ENCODE assay signal across 8 mouse cellular contexts in the genomic region with DNA sequence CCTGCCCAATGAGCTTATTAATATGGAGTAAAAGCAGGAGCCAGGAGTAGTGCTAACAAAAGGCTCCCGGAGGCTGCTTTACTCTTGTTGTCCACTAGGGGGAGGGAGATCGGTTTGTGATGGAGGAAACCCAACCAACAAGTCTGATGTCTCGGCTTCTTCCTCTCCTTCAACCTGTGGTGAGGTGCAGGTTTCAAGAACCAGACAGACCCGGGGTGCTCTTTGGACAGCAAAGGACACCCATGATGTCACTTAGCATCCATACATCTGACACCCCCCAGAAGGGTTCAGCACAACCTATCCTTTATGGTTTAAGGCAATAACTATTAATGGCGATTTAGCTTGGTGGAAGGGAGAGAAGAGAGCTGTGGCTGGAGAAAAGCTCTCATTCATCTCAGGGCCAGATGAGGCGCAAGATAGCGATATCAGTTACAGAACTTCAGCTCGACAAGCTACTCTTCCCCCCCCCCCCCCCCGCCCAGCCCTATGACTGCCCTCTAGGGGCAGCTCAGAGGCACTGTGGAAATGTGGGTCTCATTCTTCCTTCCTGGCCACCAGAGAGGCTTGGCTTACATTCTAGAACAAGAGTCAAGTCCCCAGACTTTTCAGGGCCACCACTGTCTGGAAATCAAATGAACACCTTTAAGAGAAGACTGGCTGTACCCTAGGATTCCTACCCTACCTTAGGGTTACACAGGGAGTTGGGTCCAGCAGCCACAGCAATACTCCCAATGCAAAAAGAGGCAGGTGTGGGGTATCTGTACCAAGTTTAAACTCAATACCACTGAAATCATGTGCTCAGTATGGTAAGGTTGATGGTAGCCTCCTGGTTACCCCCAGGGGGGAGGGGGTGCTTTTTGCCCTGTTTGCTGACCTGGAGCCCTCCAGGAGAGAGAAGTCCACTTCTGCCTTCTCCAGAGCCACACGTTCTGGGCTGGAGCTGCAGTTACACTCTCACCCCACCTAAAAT. TPM values are rescaled to one million over a fixed set of nuclear protein-coding genes. Genes with fewer than 3 reads are reported as not detected.
DNase-seq lines count a peak whose midpoint lies in the region; ATAC-seq and TF ChIP-seq lines count a peak whose summit lies in the region.

No protein-coding gene starts in this region.

- TF ChIP-seq POLR2A in kidney, adult 2 months (IDR thresholded peaks at IDR 0.05; ENCODE audit: low read depth, low read length): no peak

- H3K9ac ChIP-seq in embryonic facial prominence, embryonic 14.5 days (ENCODE audit: low read depth, low read length): no peak overlapping the region
- no peak overlapping the region for H3K9ac ChIP-seq in hindbrain, embryonic 11.5 days (ENCODE audit: low read depth, low read length)
- H3K9ac ChIP-seq in liver, embryonic 12.5 days: no peak overlapping the region

- 19% methylated on average over 10 of the region's 10 CpGs for WGBS in kidney, adult 2 months
- WGBS in embryonic facial prominence, embryonic 14.5 days: 19% methylated on average over 9 of the region's 10 CpGs
- 24% methylated on average over 9 of the region's 10 CpGs for WGBS in hindbrain, embryonic 11.5 days
- 9% methylated on average over 9 of the region's 10 CpGs for WGBS in liver, embryonic 12.5 days (ENCODE audit: insufficient replicate concordance)

- no peak overlapping the region for H3K4me2 ChIP-seq in embryonic facial prominence, embryonic 14.5 days (ENCODE audit: low read depth, low read length)
- H3K4me2 ChIP-seq in hindbrain, embryonic 11.5 days (replicated peaks; ENCODE audit: low read depth, low read length): no peak overlapping the region
- H3K4me2 ChIP-seq in liver, embryonic 12.5 days: peak overlapping the region; percentile 51

- H3K27me3 ChIP-seq in kidney, adult 2 months (replicated peaks; ENCODE audit: control insufficient read depth, insufficient read depth, low read length): no peaks in the 10 kb centered on the region
- H3K27me3 ChIP-seq in embryonic facial prominence, embryonic 14.5 days (replicated peaks; ENCODE audit: control insufficient read depth, insufficient read depth, low read length): no peaks in the 10 kb centered on the region
- H3K27me3 ChIP-seq in hindbrain, embryonic 11.5 days (ENCODE audit: control insufficient read depth, insufficient read depth, low read length): no peaks in the 10 kb centered on the region
- 0 out of 2 replicates have a peak, but pooled peaks cover 3% of the 10 kb centered on the region for H3K27me3 ChIP-seq in liver, embryonic 12.5 days (replicated peaks)

- H3K4me3 ChIP-seq in kidney, adult 2 months (ENCODE audit: insufficient read depth, low read depth, low read length): no peak overlapping the region
- H3K4me3 ChIP-seq in embryonic facial prominence, embryonic 14.5 days (ENCODE audit: low read depth, low read length): no peak overlapping the region
- no peak overlapping the region for H3K4me3 ChIP-seq in hindbrain, embryonic 11.5 days (ENCODE audit: low read depth, low read length)
- no peak overlapping the region for H3K4me3 ChIP-seq in liver, embryonic 12.5 days

- H3K4me1 ChIP-seq in kidney, adult 2 months (ENCODE audit: control insufficient read depth, insufficient read depth, low read length): no peaks in the 10 kb centered on the region
- H3K4me1 ChIP-seq in embryonic facial prominence, embryonic 14.5 days (ENCODE audit: control insufficient read depth, insufficient read depth, low read length): no peaks in the 10 kb centered on the region; the same call in 1 of the 2 replicates
- no peaks in the 10 kb centered on the region for H3K4me1 ChIP-seq in hindbrain, embryonic 11.5 days (replicated peaks; ENCODE audit: control insufficient read depth, insufficient read depth, low read length)
- H3K4me1 ChIP-seq in liver, embryonic 12.5 days: peaks cover 46% of the 10 kb centered on the region

- DNase-seq in kidney, adult 2 months: peak; percentile 48
- no peak for DNase-seq in kidney, adult 8-10 months
- DNase-seq in NIH3T3 (ENCODE audit: low read depth): peak; percentile 83
- peak; percentile 72 for DNase-seq in embryonic facial prominence, embryonic 14.5 days (ENCODE audit: low spot score)
- DNase-seq in hindbrain, embryonic 11.5 days (ENCODE audit: low spot score): peak; percentile 83
- DNase-seq in naive thymus-derived CD4-positive, alpha-beta T cell, adult 2 months (ENCODE audit: low read depth): peak; percentile 87
- DNase-seq in gastrocnemius, postnatal 25 days: no peak

- no peaks in the 10 kb centered on the region for H3K36me3 ChIP-seq in kidney, adult 2 months (ENCODE audit: control insufficient read depth, insufficient read depth, low read length)
- H3K36me3 ChIP-seq in embryonic facial prominence, embryonic 14.5 days (ENCODE audit: control insufficient read depth, insufficient read depth, low read length): peaks cover 85% of the 10 kb centered on the region
- H3K36me3 ChIP-seq in hindbrain, embryonic 11.5 days (ENCODE audit: control insufficient read depth, insufficient read depth, low read length): peaks cover 6% of the 10 kb centered on the region; the same call in 1 of the 2 replicates
- peaks cover 65% of the 10 kb centered on the region for H3K36me3 ChIP-seq in liver, embryonic 12.5 days

- TF ChIP-seq CTCF in kidney, adult 2 months (conservative IDR thresholded peaks at IDR 0.05; ENCODE audit: insufficient read depth, insufficient read length, low read depth, low read length): peak; percentile 62

- no peaks in the 10 kb centered on the region for H3K9me3 ChIP-seq in embryonic facial prominence, embryonic 14.5 days (ENCODE audit: control insufficient read depth, low read length)
- no peaks in the 10 kb centered on the region for H3K9me3 ChIP-seq in hindbrain, embryonic 11.5 days (ENCODE audit: control insufficient read depth, low read length)
- no peaks in the 10 kb centered on the region for H3K9me3 ChIP-seq in liver, embryonic 12.5 days (replicated peaks)

- H3K27ac ChIP-seq in kidney, adult 2 months (ENCODE audit: insufficient read depth, low read depth, low read length): no peak overlapping the region
- 0 out of 2 replicates have a peak overlapping the region, but pooled peaks have one; percentile 12 for H3K27ac ChIP-seq in embryonic facial prominence, embryonic 14.5 days (replicated peaks; ENCODE audit: low read depth, low read length)
- no peak overlapping the region for H3K27ac ChIP-seq in hindbrain, embryonic 11.5 days (ENCODE audit: low read depth, low read length)
- no peak overlapping the region for H3K27ac ChIP-seq in liver, embryonic 12.5 days

- 0 out of 2 replicates have a peak, but pooled peaks have one; percentile 5 for ATAC-seq in embryonic facial prominence, embryonic 14.5 days (ENCODE audit: low read depth)
- ATAC-seq in hindbrain, embryonic 11.5 days (ENCODE audit: low FRiP score): peak; percentile 49; the same call in 1 of the 2 replicates
- peak; percentile 54 for ATAC-seq in liver, embryonic 12.5 days

RNA-seq across cellular contexts. Expression of a gene that starts 9.6 kb away (rescaled TPM):
- polyA plus RNA-seq in kidney, adult 2 months (2012; rRNA removed): 18.8 and 27.7 TPM in 2 replicates
- polyA plus RNA-seq in embryonic facial prominence, embryonic 14.5 days (2014; fragmentation: Nextera tagmentation; extraction: Ambion mirVana): 757 and 796 TPM in 2 replicates
- polyA plus RNA-seq in hindbrain, embryonic 11.5 days (2014; fragmentation: Nextera tagmentation; extraction: Ambion mirVana): 1,153 and 1,300 TPM in 2 replicates
- 136 and 148 TPM in 2 replicates for polyA plus RNA-seq in liver, embryonic 12.5 days (2016; fragmentation: Nextera tagmentation; extraction: Ambion mirVana)
- 10 to 100 TPM; 17.1 to 35.7 TPM for total RNA-seq in gastrocnemius, postnatal 25 days (2021)

RNA-seq across cellular contexts. Expression of a gene that starts 33.1 kb away (rescaled TPM):
- 2.4 and 3.0 TPM in 2 replicates for polyA plus RNA-seq in kidney, adult 2 months (2012; rRNA removed)
- polyA plus RNA-seq in embryonic facial prominence, embryonic 14.5 days (2014; fragmentation: Nextera tagmentation; extraction: Ambion mirVana): 1.8 and 3.3 TPM in 2 replicates
- 5.8 and 6.4 TPM in 2 replicates for polyA plus RNA-seq in hindbrain, embryonic 11.5 days (2014; fragmentation: Nextera tagmentation; extraction: Ambion mirVana)
- 1.5 and 2.0 TPM in 2 replicates for polyA plus RNA-seq in liver, embryonic 12.5 days (2016; fragmentation: Nextera tagmentation; extraction: Ambion mirVana)
- 10 to 100 TPM; 40.9 to 48.8 TPM for total RNA-seq in gastrocnemius, postnatal 25 days (2021)

Comparison
In these comparisons a context has a peak if more than half of its experiments do, and no peak if none do; other contexts are left out.
1. DNase-seq: peak in kidney, adult 2 months (single experiment), NIH3T3 (single experiment), embryonic facial prominence, embryonic 14.5 days (single experiment), hindbrain, embryonic 11.5 days (single experiment) and naive thymus-derived CD4-positive, alpha-beta T cell, adult 2 months (single experiment); none in kidney, adult 8-10 months (0 of 2) and gastrocnemius, postnatal 25 days (single experiment).
2. Peak in every context shown above with its lines, with median percentiles within 50 percentile points of each other: ATAC-seq.